Mouse (Mus musculus): ENCODE measurements around the gene Lpcat1.

The Lpcat1 gene

GRCm38 (mm10) chr13:73446943-73447342 lies 20.1 kb upstream of the Lpcat1 start:
- 46% methylated on average over 7 of the region's 7 CpGs for WGBS

- whole genome bisulfite sequencing: 43% methylated on average over 2 of the region's 2 CpGs
Observed at GRCm38 (mm10) chr13:73447478-73447877, 19.5 kb upstream of the Lpcat1 start.

- 49% methylated on average over 2 of the region's 2 CpGs for WGBS
Observed at GRCm38 (mm10) chr13:73448201-73448600, 18.8 kb upstream of the Lpcat1 start.

GRCm38 (mm10) chr13:73448723-73449122 lies 18.3 kb upstream of the Lpcat1 start:
- 94% methylated on average over 3 of the region's 3 CpGs for WGBS

- WGBS: 88% methylated on average over 3 of the region's 3 CpGs
Observed at GRCm38 (mm10) chr13:73453503-73454217, 13.3 kb upstream of the Lpcat1 start.

GRCm38 (mm10) chr13:73455328-73455727 lies 11.7 kb upstream of the Lpcat1 start:
- 82% methylated on average over 3 of the region's 3 CpGs for WGBS

DNA sequence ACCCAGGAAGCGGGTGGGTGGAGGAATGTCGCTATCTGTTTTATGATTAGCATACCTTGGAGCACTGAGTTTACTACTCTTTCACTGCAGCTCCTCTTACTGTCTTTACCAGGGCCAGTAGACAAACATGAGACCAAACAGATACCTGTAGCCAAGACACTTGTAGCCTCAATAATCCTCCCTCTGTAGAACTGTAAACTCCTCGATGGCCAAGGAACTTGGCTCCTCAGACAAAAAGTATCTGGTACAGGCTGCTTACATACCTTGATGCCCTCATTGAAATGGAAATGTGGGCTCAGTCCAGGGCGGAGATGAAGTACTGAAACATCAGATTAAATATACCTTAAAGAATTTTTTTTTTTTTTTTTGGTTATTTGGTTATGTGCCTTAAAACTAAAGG lies 9.7 kb upstream of the Lpcat1 start:
- 93% methylated on average over 4 of the region's 4 CpGs for WGBS

GRCm38 (mm10) chr13:73457741-73458140 lies 9.3 kb upstream of the Lpcat1 start:
- 81% methylated on average over 2 of the region's 2 CpGs for WGBS

- 72% methylated on average over 5 of the region's 5 CpGs for WGBS
Observed at GRCm38 (mm10) chr13:73458719-73459118, 8.3 kb upstream of the Lpcat1 start.

- 73% methylated on average over 7 of the region's 7 CpGs for WGBS
Observed at GRCm38 (mm10) chr13:73459189-73459850, 7.7 kb upstream of the Lpcat1 start.

DNA sequence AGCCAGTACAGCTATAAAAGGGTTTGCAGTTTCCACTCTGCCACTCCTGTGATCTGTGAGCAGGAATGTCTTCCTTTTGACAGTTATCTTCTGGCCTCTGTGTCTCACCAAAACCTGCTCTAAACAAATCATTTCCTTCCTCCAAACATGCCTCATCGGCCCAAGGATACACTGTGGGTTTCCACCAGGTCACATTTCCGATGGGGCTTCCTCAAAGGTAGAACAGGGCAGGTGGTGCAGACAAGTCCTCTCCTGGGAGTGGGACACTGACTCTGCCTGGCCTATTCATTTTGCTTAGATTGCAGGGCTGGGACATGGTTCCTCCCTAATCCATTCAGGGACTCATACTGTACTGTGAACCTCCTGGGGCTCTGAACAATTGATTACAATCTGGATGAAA lies 1.8 kb upstream of the Lpcat1 start:
- 78% methylated on average over 2 of the region's 2 CpGs for WGBS

DNA sequence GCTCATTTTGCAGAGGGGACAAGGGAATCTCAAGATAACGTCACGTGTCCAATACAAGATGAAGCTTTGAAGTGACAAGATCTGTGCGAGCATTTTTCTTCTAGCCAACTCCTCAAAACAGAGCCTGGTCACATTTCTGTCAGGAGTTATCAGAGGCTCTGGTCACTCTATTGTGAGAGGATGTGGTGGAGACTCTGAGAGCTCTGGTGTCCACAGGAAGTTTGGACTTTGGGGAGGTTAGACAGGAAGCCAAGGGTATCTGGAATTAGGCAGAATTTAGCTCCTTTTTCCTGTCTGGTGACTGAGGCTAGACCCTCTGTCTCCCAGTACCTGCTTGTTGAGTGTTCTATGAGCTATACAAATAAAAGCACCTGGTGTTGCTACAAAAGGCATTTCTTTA lies 586 bp upstream of the Lpcat1 start:
- WGBS: 86% methylated on average over 3 of the region's 3 CpGs

DNA sequence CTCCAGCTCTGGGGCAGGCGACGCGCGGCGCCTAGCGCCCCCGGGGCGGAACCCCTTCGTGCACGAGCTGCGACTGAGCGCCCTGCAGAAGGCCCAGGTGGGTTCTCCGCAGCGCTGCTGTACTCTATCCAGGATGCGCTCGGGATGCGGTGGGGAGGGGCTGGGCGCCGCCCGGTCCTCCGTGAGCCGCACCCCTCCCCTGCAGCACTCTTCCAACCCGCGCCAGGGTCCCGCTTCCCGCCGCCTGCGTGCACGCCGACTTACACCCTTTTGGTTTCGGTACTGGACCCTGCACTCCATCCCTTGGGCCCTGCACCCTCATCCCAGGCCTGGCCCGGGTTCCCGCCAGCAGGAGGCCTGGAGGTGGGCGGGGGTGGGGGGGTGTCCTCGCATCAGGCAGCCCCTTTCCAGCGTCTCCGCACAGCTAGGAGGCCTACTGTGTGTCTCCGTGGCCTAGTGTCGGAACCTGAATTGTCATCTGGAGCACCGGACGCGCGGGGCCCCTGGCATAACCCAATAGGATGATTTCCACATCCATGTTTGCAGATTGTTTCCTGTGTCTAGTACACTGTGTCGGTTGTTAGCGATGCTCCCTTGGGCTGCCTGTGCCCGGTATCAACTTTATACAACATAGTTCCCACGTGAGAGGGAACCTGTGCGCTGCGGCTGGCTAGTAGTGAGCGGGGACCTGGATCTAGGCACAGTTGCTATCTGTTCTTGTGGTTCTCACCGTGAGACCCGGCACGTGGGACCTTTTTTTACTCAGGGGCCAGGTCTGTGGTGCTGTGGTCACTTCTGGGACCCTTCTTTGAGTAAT lies 632 bp downstream of the Lpcat1 start:
- 3% methylated on average over 53 of the region's 53 CpGs for WGBS

GRCm38 (mm10) chr13:73468834-73469233 lies 1.8 kb downstream of the Lpcat1 start:
- WGBS: 42% methylated on average over 3 of the region's 3 CpGs

DNA sequence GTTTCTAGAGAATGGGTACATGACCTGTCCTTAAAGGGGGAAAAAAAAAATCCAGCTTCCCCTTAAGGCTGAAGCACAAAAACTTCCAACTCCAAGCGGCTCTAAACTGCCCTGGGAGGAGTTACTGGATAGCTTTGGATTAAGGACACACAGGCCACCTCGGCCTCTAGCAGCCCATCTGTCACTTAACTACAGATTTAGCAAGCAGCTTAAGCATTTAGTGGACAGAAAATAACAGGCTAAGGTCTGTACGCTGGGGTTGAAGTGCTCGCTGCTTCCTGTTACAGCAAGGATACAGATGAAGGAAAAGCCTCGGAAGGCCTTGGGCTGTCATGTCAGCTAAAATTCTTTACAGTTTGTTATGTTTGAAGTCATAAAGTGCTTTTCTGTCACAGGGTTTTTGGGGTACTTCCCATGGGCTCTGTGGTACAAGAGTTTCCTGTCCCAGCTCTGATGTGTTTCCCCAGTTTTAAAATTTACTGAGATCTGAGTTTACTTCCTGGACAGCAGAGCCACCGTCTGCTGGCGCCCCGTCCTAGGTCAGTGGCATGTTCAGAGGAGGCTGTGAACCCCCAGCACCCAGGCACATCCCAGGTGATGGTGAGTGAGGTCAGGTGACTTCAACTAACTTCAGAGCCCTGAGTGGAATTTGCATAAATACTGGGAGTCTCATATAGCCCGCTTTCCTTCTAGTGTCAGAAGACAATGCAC lies 2.4 kb downstream of the Lpcat1 start:
- 55% methylated on average over 9 of the region's 9 CpGs for WGBS

GRCm38 (mm10) chr13:73472481-73472880 lies 5.5 kb downstream of the Lpcat1 start:
- 59% methylated on average over 3 of the region's 3 CpGs for WGBS

DNA sequence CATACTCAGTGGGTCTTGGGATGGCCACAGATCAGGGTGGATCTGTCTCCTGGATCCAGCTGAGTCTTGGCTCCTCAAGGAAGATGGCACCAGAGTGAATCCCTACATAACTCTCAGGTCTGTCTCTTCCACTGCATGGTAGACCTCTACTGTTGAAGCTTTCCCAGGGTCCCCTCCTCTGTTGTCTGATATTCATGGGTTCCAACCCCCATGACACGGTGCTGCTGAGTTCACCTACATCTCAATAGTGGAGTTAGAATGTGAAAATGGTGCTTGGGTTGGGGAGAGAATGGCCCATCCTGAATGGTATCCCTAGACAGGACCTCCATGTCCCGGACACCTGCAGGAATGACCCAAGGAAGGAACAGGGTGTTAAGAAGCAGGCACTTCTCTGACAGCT lies 6.7 kb downstream of the Lpcat1 start:
- WGBS: 95% methylated on average over 2 of the region's 2 CpGs

- 47% methylated on average over 6 of the region's 6 CpGs for WGBS
Observed at GRCm38 (mm10) chr13:73474163-73474562, 7.2 kb downstream of the Lpcat1 start.

DNA sequence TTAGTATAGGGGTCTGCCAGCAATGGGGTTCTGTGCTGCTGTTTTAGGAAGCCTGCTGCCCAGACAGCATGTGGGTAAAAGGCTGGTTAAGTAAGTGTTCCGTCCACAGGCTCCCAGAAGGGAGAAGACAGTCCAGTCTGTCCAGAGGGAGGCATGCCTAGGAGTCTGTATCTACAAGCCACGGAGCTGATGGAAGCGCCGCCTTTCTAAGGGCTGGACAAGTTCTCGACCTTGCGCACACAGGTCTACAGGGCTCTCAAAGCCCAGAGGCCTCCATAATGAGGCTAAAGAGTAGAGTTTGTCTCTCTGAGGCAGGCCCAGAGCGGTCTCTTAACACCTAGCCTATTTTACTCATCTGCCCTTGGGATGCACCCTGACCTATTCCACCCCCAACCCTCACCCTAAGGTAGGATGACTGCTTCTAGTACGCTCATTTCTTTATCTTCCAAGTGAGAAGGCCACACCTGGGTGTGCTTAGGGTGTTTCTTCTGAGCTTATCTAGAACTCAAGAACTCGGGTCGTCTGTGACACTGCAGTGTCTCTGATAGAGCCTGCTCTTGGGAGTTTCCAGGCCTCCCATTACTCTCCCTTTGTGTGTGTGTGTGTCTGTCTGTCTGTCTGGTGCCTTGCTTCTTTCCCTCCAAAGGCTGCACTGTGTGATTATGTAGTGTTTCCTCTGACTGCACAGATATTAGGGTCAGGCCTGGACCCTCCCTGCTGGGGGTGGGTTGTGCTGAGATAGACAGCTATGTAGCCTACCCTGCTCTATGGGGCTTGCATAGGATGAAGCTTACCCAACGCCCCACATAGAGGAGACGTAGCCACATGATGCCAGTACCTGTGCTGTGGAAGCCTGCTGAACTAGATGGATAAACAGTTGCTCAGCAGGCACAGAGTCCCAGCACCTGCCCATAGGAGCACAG lies 8.3 kb downstream of the Lpcat1 start:
- WGBS: 86% methylated on average over 12 of the region's 12 CpGs

GRCm38 (mm10) chr13:73476259-73476658 lies 9.3 kb downstream of the Lpcat1 start:
- WGBS: 61% methylated on average over 5 of the region's 5 CpGs

DNA sequence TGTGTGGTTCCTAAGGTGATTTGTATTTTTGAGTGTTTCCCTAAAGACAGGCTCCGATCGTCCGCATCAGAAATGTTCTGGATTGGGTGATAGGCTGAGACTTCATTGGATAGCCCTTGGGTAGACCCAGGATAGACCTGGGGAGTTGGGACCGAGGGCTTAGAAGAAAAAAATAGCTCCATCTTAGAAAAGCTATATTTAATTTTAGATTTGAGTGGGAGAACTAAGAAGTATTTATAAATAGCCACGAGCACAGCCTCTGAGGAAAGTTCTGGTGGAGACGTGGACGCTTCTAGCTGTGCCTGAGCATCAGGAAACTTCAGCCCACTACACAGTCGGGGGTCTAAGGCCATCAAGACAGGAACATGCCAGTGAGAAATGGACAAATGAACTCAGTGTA lies 9.8 kb downstream of the Lpcat1 start:
- 40% methylated on average over 8 of the region's 8 CpGs for WGBS
